Comparison of ENCODE assay signal across 15 mouse cellular contexts in the genomic region with DNA sequence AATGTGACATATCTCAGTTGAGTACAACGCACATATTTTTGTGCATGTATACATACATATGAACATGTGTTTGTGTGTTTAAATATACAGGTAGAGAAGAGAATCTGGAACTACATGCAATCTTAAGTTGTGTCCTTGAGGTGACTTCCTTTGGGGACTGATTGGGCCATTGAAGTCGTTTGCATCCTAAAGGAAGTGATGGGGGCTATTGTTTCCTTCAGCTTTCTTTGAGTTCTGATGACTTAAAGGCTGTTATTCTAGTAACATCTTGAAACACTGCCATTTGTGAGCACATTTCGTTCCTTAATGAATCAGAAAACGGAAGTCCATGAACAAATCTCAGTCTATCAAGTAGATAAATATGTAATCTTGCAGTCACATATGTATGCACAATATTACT.
"Had no signal": no experiment of that assay in that cellular context is flagged by ENCODE, and none has a peak within 500 bp of the region (broad histone marks: within the 10 kb centered on the region; RNA-seq: fewer than 3 reads in every experiment).

No protein-coding gene starts in this region.

- DNase-seq: lung, adult 18-20 months; lung, embryonic 14.5 days; lung, postnatal 14 days; lung, postnatal 36 days; right cerebral cortex, postnatal 25 days; right cerebral cortex, postnatal 4 days; thymus, adult 2 months; thymus, postnatal 25 days had no signal

- H3K27ac ChIP-seq: macrophage; midbrain, embryonic 13.5 days; midbrain, embryonic 15.5 days; neural tube, embryonic 12.5 days; stomach, embryonic 15.5 days; stomach, postnatal 0 days had no signal

- H3K27me3 ChIP-seq: megakaryocyte, embryonic 14.5 days; midbrain, embryonic 13.5 days; midbrain, embryonic 15.5 days; neural tube, embryonic 12.5 days; stomach, embryonic 15.5 days had no signal

- H3K4me3 ChIP-seq: megakaryocyte, embryonic 14.5 days; midbrain, embryonic 13.5 days; midbrain, embryonic 15.5 days; neural tube, embryonic 12.5 days; stomach, embryonic 15.5 days had no signal

- H3K36me3 ChIP-seq: midbrain, embryonic 13.5 days; midbrain, embryonic 15.5 days; neural tube, embryonic 12.5 days; stomach, embryonic 15.5 days had no signal

- H3K4me1 ChIP-seq: megakaryocyte, embryonic 14.5 days had no signal

- H3K9me3 ChIP-seq: midbrain, embryonic 13.5 days; midbrain, embryonic 15.5 days; neural tube, embryonic 12.5 days; stomach, embryonic 15.5 days had no signal

- H3K9ac ChIP-seq: lung, embryonic 14.5 days; midbrain, embryonic 13.5 days; midbrain, embryonic 15.5 days; neural tube, embryonic 12.5 days; stomach, embryonic 15.5 days had no signal
